Mouse (Mus musculus) B cell, adult 2 months (primary cell): ENCODE data around the gene Oprl1.

ENCODE experiments used
- DNase-seq, 2 experiments: peaks; one replicate each; pipeline ENCODE4 v3.0.0; 2022

The Oprl1 gene

GRCm38 (mm10) chr2:181766672-181767557, 52.1 kb downstream of the Oprl1 start:
- no peak for DNase-seq

GRCm38 (mm10) chr2:181768451-181768850, 53.6 kb downstream of the Oprl1 start:
- DNase-seq, result no peak

GRCm38 (mm10) chr2:181769397-181769796, 54.6 kb downstream of the Oprl1 start:
- DNase-seq, result no peak
